Mouse (Mus musculus): ENCODE measurements around the gene Scaf4.
"Not testable (repeated sequence)": the region's sequence is repeated elsewhere in the genome, so short reads cannot be mapped to it uniquely, and the experiment has no call there.

- not testable (repeated sequence) for TF ChIP-seq EP300, CTCF (IDR thresholded peaks at IDR 0.05)
Observed at GRCm38 (mm10) chr16:90219445-90219844, 64.9 kb downstream of the Scaf4 start.

Data from lung, postnatal 0 days (tissue).